Mouse (Mus musculus) bone marrow, adult 2 months (tissue): ENCODE results near the gene Fads2. TPM values are rescaled to one million over a fixed set of nuclear protein-coding genes. Genes with fewer than 3 reads are reported as not detected.

Source experiments
- H3K27ac ChIP-seq: fragments of 200-500 bp; 2 replicates; pipeline ENCODE4 v1.5.1; 2012; ENCODE audit warnings: low read depth, mild to moderate bottlenecking, control low read depth, inconsistent platforms, low read length; ENCODE audit not compliant: control insufficient read depth, poor library complexity, insufficient read depth
- H3K4me1 ChIP-seq: fragments of 200-500 bp; 2 replicates; pipeline ENCODE4 v1.6.1; 2011; ENCODE audit warnings: low read length; ENCODE audit not compliant: control insufficient read depth, insufficient read depth
- H3K4me3 ChIP-seq: fragments of 200-500 bp; replicated peaks from 2 replicates; pipeline ENCODE3; 2011; ENCODE audit warnings: mild to moderate bottlenecking, low read depth, low read length, control low read depth; ENCODE audit not compliant: control insufficient read depth
- CTCF ChIP-seq: fragments of 200-500 bp; IDR thresholded peaks from 2 replicates; pipeline ENCODE4 v1.5.1; 2011; ENCODE audit warnings: low read length, control low read depth; ENCODE audit not compliant: control insufficient read depth, insufficient read depth
- POLR2A ChIP-seq: fragments of 200-500 bp; IDR thresholded peaks from 2 replicates; pipeline ENCODE4 v1.6.1; 2011; ENCODE audit warnings: low read depth, mild to moderate bottlenecking, control low read depth, low read length, borderline replicate concordance; ENCODE audit not compliant: control insufficient read depth
- WGBS: fragments of 180-500 bp; shearing (Covaris S2); methylation state at CpG from one replicate; pipeline ENCODE4 v1.1.7; 2018; 5-methylcytosine and 5-hydroxymethylcytosine counted together
- polyA plus RNA-seq: library from polyadenylated mRNA; stranded (reverse); fragments of >200 nt; gene quantifications from 2 replicates; pipeline ENCODE4 v1.2.4, GENCODE M21; 2011; ENCODE audit warnings: low replicate concordance; ENCODE audit not compliant: missing spikeins, insufficient read depth, insufficient read length

The Fads2 gene
- polyA plus RNA-seq, 1 experiment: 17.5 TPM

GRCm38 (mm10) chr19:10056686-10057085 is 44.9 kb downstream of the Fads2 start:
- 83% methylated on average over 3 of the region's 3 CpGs for WGBS
- H3K27ac ChIP-seq: no peak overlapping the region

GRCm38 (mm10) chr19:10055783-10056660 is 45.5 kb downstream of the Fads2 start:
- Histone ChIP-seq H3K4me3 (no peak overlapping the region), H3K27ac (no peak overlapping the region), H3K4me1 (peaks cover 3% of the 10 kb centered on the region)
- 87% methylated on average over 22 of the region's 22 CpGs for WGBS
- TF ChIP-seq CTCF: no peak
- no peak for TF ChIP-seq POLR2A

More at GRCm38 (mm10) chr19:10056686-10057085, 44.9 kb downstream of the Fads2 start:
- no peak overlapping the region for H3K4me3 ChIP-seq
- H3K4me1 ChIP-seq: peaks cover 3% of the 10 kb centered on the region
- no peak for TF ChIP-seq POLR2A
- no peak for TF ChIP-seq CTCF

- 78% methylated on average over 3 of the region's 3 CpGs for WGBS
- no peak overlapping the region for H3K4me3 ChIP-seq
- TF ChIP-seq CTCF: no peak
- no peak for TF ChIP-seq POLR2A
Measured at GRCm38 (mm10) chr19:10055261-10055660, 46.3 kb downstream of the Fads2 start.

GRCm38 (mm10) chr19:10054361-10055075 is 47.0 kb downstream of the Fads2 start:
- no peaks in the 10 kb centered on the region for H3K4me1 ChIP-seq
- no peak for TF ChIP-seq POLR2A
- no peak for TF ChIP-seq CTCF
- no peak overlapping the region for H3K27ac ChIP-seq
- no peak overlapping the region for H3K4me3 ChIP-seq
- 86% methylated on average over 6 of the region's 6 CpGs for WGBS

More at GRCm38 (mm10) chr19:10055261-10055660, 46.3 kb downstream of the Fads2 start:
- Histone ChIP-seq H3K27ac (no peak overlapping the region), H3K4me1 (no peaks in the 10 kb centered on the region; the same call in 1 of the 2 replicates)

GRCm38 (mm10) chr19:10053692-10054260 is 47.8 kb downstream of the Fads2 start:
- no peak for TF ChIP-seq CTCF
- TF ChIP-seq POLR2A: no peak
- no peak overlapping the region for H3K27ac ChIP-seq
- 89% methylated on average over 10 of the region's 10 CpGs for WGBS
- H3K4me1 ChIP-seq: no peaks in the 10 kb centered on the region
- H3K4me3 ChIP-seq: no peak overlapping the region

GRCm38 (mm10) chr19:10052698-10053097 is 48.8 kb downstream of the Fads2 start:
- 66% methylated on average over 4 of the region's 4 CpGs for WGBS
- Histone ChIP-seq H3K4me3 (no peak overlapping the region), H3K4me1 (no peaks in the 10 kb centered on the region), H3K27ac (no peak overlapping the region)
- TF ChIP-seq POLR2A (no peak), CTCF (no peak)

- Histone ChIP-seq H3K4me1 (peaks cover 4% of the 10 kb centered on the region; the same call in 1 of the 2 replicates), H3K4me3 (no peak overlapping the region), H3K27ac (no peak overlapping the region)
- 62% methylated on average over 2 of the region's 2 CpGs for WGBS
- TF ChIP-seq POLR2A (no peak), CTCF (no peak)
Measured at GRCm38 (mm10) chr19:10050438-10050837, 51.1 kb downstream of the Fads2 start.

- Histone ChIP-seq H3K27ac (no peak overlapping the region), H3K4me1 (peaks cover 4% of the 10 kb centered on the region; the same call in 1 of the 2 replicates), H3K4me3 (no peak overlapping the region)
- TF ChIP-seq POLR2A: no peak
- TF ChIP-seq CTCF: no peak
Measured at GRCm38 (mm10) chr19:10049533-10049932, 52.0 kb downstream of the Fads2 start.
